Mouse (Mus musculus) forebrain, embryonic 16.5 days (tissue): ENCODE results near the gene Prss58. TPM values are rescaled to one million over a fixed set of nuclear protein-coding genes. Genes with fewer than 3 reads are reported as not detected.

ENCODE experiments used
- ATAC-seq: fragments of 200-750 bp; cut with Nextera tagmentation; 2 replicates; pipeline ENCODE4 v1.8.0; 2017; ENCODE audit warnings: mild to moderate bottlenecking, moderate library complexity
- H3K27ac ChIP-seq: fragments of 300-500 bp; sonication (generic); 2 replicates; pipeline ENCODE4 v1.5.1; 2014; ENCODE audit warnings: low read length, control low read depth
- H3K27me3 ChIP-seq: fragments of 300-500 bp; sonication (generic); replicated peaks from 2 replicates; pipeline ENCODE4 v1.6.1; 2014; ENCODE audit warnings: low read length; ENCODE audit not compliant: control insufficient read depth, insufficient read depth
- H3K36me3 ChIP-seq: fragments of 300-500 bp; sonication (generic); 2 replicates; pipeline ENCODE4 v1.6.1; 2014; ENCODE audit not compliant: control insufficient read depth, insufficient read depth
- H3K4me1 ChIP-seq: fragments of 300-500 bp; sonication (generic); replicated peaks from 2 replicates; pipeline ENCODE4 v1.6.1; 2014; ENCODE audit warnings: low read length; ENCODE audit not compliant: control insufficient read depth, insufficient read depth
- H3K4me2 ChIP-seq: fragments of 300-500 bp; sonication (generic); 2 replicates; pipeline ENCODE4 v1.6.1; 2014; ENCODE audit warnings: mild to moderate bottlenecking, low read length, control low read depth
- H3K4me3 ChIP-seq: fragments of 300-500 bp; sonication (generic); replicated peaks from 2 replicates; pipeline ENCODE4 v1.5.1; 2014; ENCODE audit warnings: mild to moderate bottlenecking, low read length, control low read depth
- H3K9ac ChIP-seq: fragments of 300-500 bp; sonication (generic); replicated peaks from 2 replicates; pipeline ENCODE4 v1.6.1; 2014; ENCODE audit warnings: low read depth, low read length, control low read depth
- H3K9me3 ChIP-seq: fragments of 300-500 bp; sonication (generic); 2 replicates; pipeline ENCODE4 v1.6.1; 2016; ENCODE audit warnings: low read length; ENCODE audit not compliant: control insufficient read depth
- WGBS: fragments of 180-500 bp; shearing (Covaris S2); extraction: QIAGEN DNeasy Blood & Tissue Kit; methylation state at CpG from one replicate; pipeline ENCODE4 v1.1.7; 2014; 5-methylcytosine and 5-hydroxymethylcytosine counted together
- polyA plus RNA-seq: library from polyadenylated mRNA; unstranded; fragments of >200 nt; fragmentation: Nextera tagmentation; extraction: Ambion mirVana; gene quantifications from 2 replicates; pipeline ENCODE4 v1.2.1, GENCODE M21; 2015

Gene Prss58
- not detected in 2 replicates for polyA plus RNA-seq

- no peak within 1 kb of the TSS for H3K4me2 ChIP-seq
- no peak for ATAC-seq
- H3K9ac ChIP-seq = no peak within 1 kb of the TSS
- no peaks in the 10 kb centered on the region for H3K4me1 ChIP-seq
- H3K27ac ChIP-seq = no peak within 1 kb of the TSS
- H3K9me3 ChIP-seq = no peaks in the 10 kb centered on the region
- no peak within 1 kb of the TSS for H3K4me3 ChIP-seq
- H3K36me3 ChIP-seq = no peaks in the 10 kb centered on the region
- no peaks in the 10 kb centered on the region for H3K27me3 ChIP-seq
Measured at GRCm38 (mm10) chr6:40900287-40900686, at the start of gene Prss58. Gene Prss58, minus strand, starts transcription at chr6:40900387.

GRCm38 (mm10) chr6:40940457-40940856, 40.3 kb upstream of the Prss58 start, which contains the start of gene 1700074P13Rik:
Gene 1700074P13Rik, minus strand, starts transcription at chr6:40940557.
- ATAC-seq = no peak
- no peak within 1 kb of the TSS for H3K4me3 ChIP-seq
- H3K36me3 ChIP-seq = no peaks in the 10 kb centered on the region
- no peak within 1 kb of the TSS for H3K4me2 ChIP-seq
- H3K27me3 ChIP-seq = no peaks in the 10 kb centered on the region
- no peaks in the 10 kb centered on the region for H3K4me1 ChIP-seq
- 94% methylated on average over 10 of the region's 10 CpGs for WGBS
- H3K27ac ChIP-seq = no peak within 1 kb of the TSS
- H3K9ac ChIP-seq = no peak within 1 kb of the TSS
- no peaks in the 10 kb centered on the region for H3K9me3 ChIP-seq

GRCm38 (mm10) chr6:40919954-40920353, 19.8 kb upstream of the Prss58 start:
- H3K27ac ChIP-seq = no peak overlapping the region
- H3K9ac ChIP-seq = no peak overlapping the region
- no peak overlapping the region for H3K4me3 ChIP-seq
- H3K4me1 ChIP-seq = no peaks in the 10 kb centered on the region
- no peaks in the 10 kb centered on the region for H3K27me3 ChIP-seq
- ATAC-seq = no peak
- WGBS = 81% methylated on average over 4 of the region's 4 CpGs
- no peaks in the 10 kb centered on the region for H3K36me3 ChIP-seq
- no peak overlapping the region for H3K4me2 ChIP-seq
- no peaks in the 10 kb centered on the region for H3K9me3 ChIP-seq

DNA sequence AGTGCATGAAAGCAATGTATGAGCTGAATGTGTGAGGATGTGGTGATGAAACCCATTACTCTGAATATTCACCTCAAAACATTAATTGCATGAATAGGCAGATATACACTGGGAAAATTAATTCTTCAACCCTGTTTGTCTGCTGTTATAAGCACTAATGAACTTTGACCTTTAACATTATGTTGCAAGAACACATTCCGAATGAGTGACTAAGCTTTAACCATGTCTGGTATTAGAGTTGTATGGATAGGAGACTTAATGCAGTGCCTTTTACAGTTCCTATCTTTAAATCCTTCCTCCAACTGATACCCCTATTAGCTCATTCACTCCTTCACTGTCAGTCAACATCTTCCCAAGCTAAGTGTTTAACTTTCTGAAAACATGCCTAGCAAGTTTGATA, 5.5 kb downstream of the Prss58 start:
- no peak overlapping the region for H3K4me3 ChIP-seq
- H3K4me1 ChIP-seq = no peaks in the 10 kb centered on the region
- 69% methylated on average over 1 of the region's 1 CpGs for WGBS
- no peaks in the 10 kb centered on the region for H3K9me3 ChIP-seq
- no peaks in the 10 kb centered on the region for H3K27me3 ChIP-seq
- H3K27ac ChIP-seq = no peak overlapping the region
- no peaks in the 10 kb centered on the region for H3K36me3 ChIP-seq
- no peak overlapping the region for H3K9ac ChIP-seq
- no peak for ATAC-seq
- no peak overlapping the region for H3K4me2 ChIP-seq

GRCm38 (mm10) chr6:40893577-40893976, 6.6 kb downstream of the Prss58 start:
- Histone ChIP-seq H3K4me3 (no peak overlapping the region), H3K4me2 (no peak overlapping the region), H3K4me1 (no peaks in the 10 kb centered on the region), H3K9me3 (no peaks in the 10 kb centered on the region), H3K27me3 (no peaks in the 10 kb centered on the region), H3K36me3 (no peaks in the 10 kb centered on the region), H3K9ac (no peak overlapping the region), H3K27ac (no peak overlapping the region)
- ATAC-seq = no peak
- 47% methylated on average over 7 of the region's 7 CpGs for WGBS

DNA sequence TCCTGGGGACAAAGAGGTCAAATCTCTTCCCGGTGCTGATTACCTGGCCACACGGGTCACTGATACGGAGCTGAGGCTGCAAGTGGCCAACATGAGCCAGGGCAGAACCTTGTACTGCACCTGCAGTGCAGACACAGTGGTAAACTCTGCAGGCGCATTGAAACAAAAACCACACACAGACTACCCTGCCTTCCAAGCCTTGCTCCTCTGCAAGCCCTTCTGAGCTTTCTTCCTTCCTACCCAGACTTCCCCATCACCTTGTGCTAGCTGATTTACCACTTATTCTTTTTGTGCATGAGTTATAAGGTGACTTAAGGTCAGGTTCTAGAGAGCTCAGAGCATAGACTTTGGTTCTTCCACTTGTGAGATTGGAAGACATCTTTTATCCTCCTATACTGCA, 8.4 kb downstream of the Prss58 start:
- Histone ChIP-seq H3K36me3 (no peaks in the 10 kb centered on the region), H3K27me3 (no peaks in the 10 kb centered on the region), H3K27ac (no peak overlapping the region), H3K4me3 (no peak overlapping the region), H3K9ac (no peak overlapping the region), H3K4me2 (no peak overlapping the region), H3K4me1 (no peaks in the 10 kb centered on the region), H3K9me3 (no peaks in the 10 kb centered on the region)
- ATAC-seq = no peak
- WGBS = 85% methylated on average over 4 of the region's 4 CpGs

DNA sequence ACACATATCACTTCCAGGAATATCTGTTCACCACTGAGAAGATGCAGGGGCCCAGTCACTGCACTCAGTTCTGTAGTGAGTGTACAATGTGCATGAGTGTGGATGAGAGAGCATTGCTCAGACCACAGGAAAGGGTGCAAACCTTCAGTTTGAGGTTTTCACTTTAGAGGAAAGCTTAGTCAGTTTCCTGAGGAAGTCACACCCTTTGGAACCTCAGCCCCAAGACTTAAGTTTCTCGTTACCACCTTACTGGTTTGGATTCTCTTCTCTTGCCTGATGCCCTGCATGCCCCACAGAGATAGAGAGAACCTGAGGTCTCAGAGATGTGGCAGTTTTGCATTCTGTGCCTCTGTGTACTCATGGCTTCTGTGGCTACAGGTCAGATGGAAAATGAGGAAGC, 9.2 kb downstream of the Prss58 start:
- H3K36me3 ChIP-seq = no peaks in the 10 kb centered on the region
- H3K4me3 ChIP-seq = no peak overlapping the region
- no peaks in the 10 kb centered on the region for H3K27me3 ChIP-seq
- no peak overlapping the region for H3K4me2 ChIP-seq
- 69% methylated on average over 1 of the region's 1 CpGs for WGBS
- ATAC-seq = no peak
- H3K27ac ChIP-seq = no peak overlapping the region
- H3K4me1 ChIP-seq = no peaks in the 10 kb centered on the region
- H3K9ac ChIP-seq = no peak overlapping the region
- H3K9me3 ChIP-seq = no peaks in the 10 kb centered on the region

GRCm38 (mm10) chr6:40887394-40887793, 12.8 kb downstream of the Prss58 start, which contains the start of gene Moxd2:
Gene Moxd2, minus strand, starts transcription at chr6:40887494.
- Histone ChIP-seq H3K9ac (no peak within 1 kb of the TSS), H3K4me3 (no peak within 1 kb of the TSS), H3K36me3 (no peaks in the 10 kb centered on the region), H3K27me3 (no peaks in the 10 kb centered on the region), H3K9me3 (no peaks in the 10 kb centered on the region), H3K27ac (no peak within 1 kb of the TSS), H3K4me1 (no peaks in the 10 kb centered on the region), H3K4me2 (no peak within 1 kb of the TSS)
- ATAC-seq = no peak
- WGBS = 86% methylated on average over 3 of the region's 3 CpGs

DNA sequence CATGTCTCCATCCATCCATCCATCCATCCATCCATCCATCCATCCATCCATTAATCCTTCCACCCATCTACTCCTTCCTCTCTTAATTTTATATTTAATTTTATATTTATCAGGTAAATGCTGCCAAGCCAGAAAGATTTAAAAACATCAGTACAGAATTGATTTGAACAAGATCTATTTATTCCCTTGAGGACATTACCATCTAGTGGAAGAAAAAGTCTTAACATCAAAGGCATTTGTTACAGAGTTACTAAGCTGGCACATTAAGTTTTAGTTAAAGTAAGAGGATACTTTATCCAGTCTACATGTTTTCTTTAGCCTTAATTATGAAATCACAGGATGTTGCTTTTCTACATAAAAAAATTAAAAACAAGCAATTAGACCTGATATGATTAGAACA, 54.9 kb downstream of the Prss58 start:
- no peaks in the 10 kb centered on the region for H3K4me1 ChIP-seq
- no peaks in the 10 kb centered on the region for H3K27me3 ChIP-seq
- H3K9ac ChIP-seq = no peak overlapping the region
- H3K27ac ChIP-seq = no peak overlapping the region
- H3K4me2 ChIP-seq = no peak overlapping the region
- H3K4me3 ChIP-seq = no peak overlapping the region
- H3K36me3 ChIP-seq = no peaks in the 10 kb centered on the region
- H3K9me3 ChIP-seq = no peaks in the 10 kb centered on the region
- ATAC-seq = no peak
